Mouse (Mus musculus) embryonic stem cell, embryonic (primary cell): ENCODE data around the gene Dr1.

Experiments
- CTCF ChIA-PET, 4 experiments: fragments of 300-600 bp in 2 of 4; fragments of 350-600 bp in 2 of 4; sonication (Branson Sonifier 250); formaldehyde crosslinking; loops; one replicate each; lab custom pipeline; 2022; ENCODE audit warnings: inconsistent platforms in 2 of 4; lab: Charles Lee
- POLR2A ChIA-PET, 4 experiments: fragments of 300-600 bp in 2 of 4; fragments of 350-600 bp in 2 of 4; sonication (Branson Sonifier 250); formaldehyde crosslinking; loops; one replicate each; lab custom pipeline; 2022; ENCODE audit warnings: antibody characterized with exemption in 4 of 4, inconsistent platforms in 1 of 4; lab: Charles Lee

Gene Dr1

GRCm38 (mm10) chr5:108313065-108313860, 44.6 kb downstream of the Dr1 start:
- ChIA-PET CTCF (interaction anchor here in 2 of 4 experiments (0.7 to 1.3 kb wide), 2 partner anchors 279 to 392 kb away, joined by 3 read pairs; no protein-coding TSS in a partner anchor), POLR2A (interaction anchor here in 3 of 4 experiments (0.6 to 3.5 kb wide), 54 partner anchors 9 to 357 kb away, joined by 3 to 37 read pairs (median 4); partner anchors contain the start of genes Dr1 (in 3 of the 3), Dgkq (in 2 of the 3), Atp5k (in 1 of the 3) and Gak (in 1 of the 3))
